Mouse (Mus musculus): Measurements from ENCODE around the gene Foxd1. TPM values are rescaled to one million over a fixed set of nuclear protein-coding genes. Genes with fewer than 3 reads are reported as not detected.

Foxd1 gene
- total and polyA plus RNA-seq, 3 experiments = not detected

GRCm38 (mm10) chr13:98306852-98307475 lies 47.1 kb upstream of the Foxd1 start:
- no peak for DNase-seq (ENCODE audit: extremely low read depth)
- peaks cover 22% of the 10 kb centered on the region for H3K79me2 ChIP-seq (replicated peaks; ENCODE audit: control insufficient read depth, extremely low read depth, insufficient read depth, poor library complexity, severe bottlenecking)
- TF ChIP-seq SIN3A (IDR thresholded peaks at IDR 0.05; ENCODE audit: low read length) = no peak
- TF ChIP-seq ELF1 (IDR thresholded peaks at IDR 0.05; ENCODE audit: low read depth, low read length) = no peak
- TF ChIP-seq HCFC1 (IDR thresholded peaks at IDR 0.05; ENCODE audit: low read depth, low read length) = no peak
- TF ChIP-seq NRF1 (IDR thresholded peaks at IDR 0.05; ENCODE audit: low read depth, low read length) = no peak
- TF ChIP-seq CTCF (conservative IDR thresholded peaks at IDR 0.05 in 1 of 2, IDR thresholded peaks at IDR 0.05 in 1 of 2; ENCODE audit: low read depth in 2 of 2, low read length in 2 of 2) = no peak
- TF ChIP-seq CHD2 (IDR thresholded peaks at IDR 0.05; ENCODE audit: low read length) = no peak
- no peak for TF ChIP-seq IRF4 (IDR thresholded peaks at IDR 0.05; ENCODE audit: low read depth, low read length)
- TF ChIP-seq GABPA (IDR thresholded peaks at IDR 0.05; ENCODE audit: insufficient replicate concordance, low read depth, low read length) = no peak
- TF ChIP-seq ZMIZ1 (IDR thresholded peaks at IDR 0.05; ENCODE audit: low read depth, low read length) = no peak
- TF ChIP-seq CHD1 (IDR thresholded peaks at IDR 0.05; ENCODE audit: low read depth, low read length) = no peak
- no peak for TF ChIP-seq TBP (conservative IDR thresholded peaks at IDR 0.05; ENCODE audit: low read depth, low read length)
- no peak for TF ChIP-seq ZKSCAN1 (IDR thresholded peaks at IDR 0.05; ENCODE audit: borderline replicate concordance, low read depth, low read length)
- TF ChIP-seq BHLHE40 (IDR thresholded peaks at IDR 0.05; ENCODE audit: low read depth, low read length) = no peak
- no peak for TF ChIP-seq EP300 (IDR thresholded peaks at IDR 0.05; ENCODE audit: low read length)
- no peak for TF ChIP-seq MEF2A (IDR thresholded peaks at IDR 0.05; ENCODE audit: borderline replicate concordance, low read depth, low read length)
- TF ChIP-seq USF2 (conservative IDR thresholded peaks at IDR 0.05; ENCODE audit: low read depth, low read length) = no peak
- TF ChIP-seq SMC3 (IDR thresholded peaks at IDR 0.05; ENCODE audit: low read depth, low read length) = no peak
- TF ChIP-seq JUN (IDR thresholded peaks at IDR 0.05; ENCODE audit: insufficient read depth, low read depth, low read length) = no peak
- in situ Hi-C loops (cut with MboI; ENCODE audit: low pct_ligation_motif_present, low pct_unique_long_range_greater_than_20kb, low sequenced_read_pairs) (no loop called here), dilution Hi-C loops (cut with MboI; ENCODE audit: extremely low pct_ligation_motif_present, extremely low pct_unique_long_range_greater_than_20kb, low sequenced_read_pairs) (no loop called here)
- no peak overlapping the region for H3K4me2 ChIP-seq (ENCODE audit: insufficient read depth, low read depth, poor library complexity, severe bottlenecking)
- no peak overlapping the region for H3K9ac ChIP-seq (ENCODE audit: insufficient read depth, low read depth)
- H3K4me1 ChIP-seq (ENCODE audit: control insufficient read depth in 1 of 2, insufficient read depth in 2 of 2) = peaks cover 19 to 46% of the 10 kb centered on the region in 2 experiments
- no peak overlapping the region for H3K4me3 ChIP-seq (replicated peaks in 1 of 3; ENCODE audit: low read depth in 2 of 3, low read length in 2 of 3, poor library complexity in 1 of 3)
- no peaks in the 10 kb centered on the region for H3K27me3 ChIP-seq (replicated peaks)
- H3K36me3 ChIP-seq (replicated peaks in 1 of 2; ENCODE audit: control insufficient read depth in 1 of 2, insufficient read depth in 1 of 2, low read length in 1 of 2) = peaks cover 29 to 48% of the 10 kb centered on the region in 2 experiments
- no peak overlapping the region for H3K27ac ChIP-seq (ENCODE audit: insufficient read depth, low read depth)
- H3K9me3 ChIP-seq (replicated peaks; ENCODE audit: low read length) = no peaks in the 10 kb centered on the region

DNA sequence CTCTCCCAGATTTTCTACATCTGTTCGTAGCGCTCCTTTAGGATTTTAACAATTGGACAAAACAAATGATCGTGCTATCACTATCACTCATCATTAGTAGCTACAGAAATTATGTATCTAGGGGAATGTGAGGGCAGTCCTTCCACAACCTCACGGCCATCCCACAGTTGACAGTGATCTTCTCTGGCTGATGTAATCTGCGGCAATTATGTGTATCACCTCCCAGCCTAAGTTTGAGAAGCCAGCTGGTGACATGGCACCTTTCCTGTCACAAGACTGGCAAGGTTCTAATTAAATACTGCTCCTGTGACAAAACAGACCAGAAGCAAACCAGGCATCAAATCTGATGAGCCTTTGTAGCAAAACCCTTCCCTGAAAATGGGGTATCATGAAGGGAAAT lies 46.0 kb upstream of the Foxd1 start:
- TF ChIP-seq KAT2A (IDR thresholded peaks at IDR 0.05; ENCODE audit: insufficient replicate concordance, low read length) (no peak), TCF12 (IDR thresholded peaks at IDR 0.05; ENCODE audit: low read depth, low read length) (no peak), PAX5 (IDR thresholded peaks at IDR 0.05; ENCODE audit: low read length) (no peak), E2F4 (IDR thresholded peaks at IDR 0.05; ENCODE audit: insufficient replicate concordance, low read depth, low read length) (no peak), TBP (conservative IDR thresholded peaks at IDR 0.05; ENCODE audit: low read depth, low read length) (no peak), SIN3A (IDR thresholded peaks at IDR 0.05; ENCODE audit: low read length) (no peak), ZKSCAN1 (IDR thresholded peaks at IDR 0.05; ENCODE audit: borderline replicate concordance, low read depth, low read length) (no peak), NRF1 (IDR thresholded peaks at IDR 0.05; ENCODE audit: low read depth, low read length) (no peak), USF1 (IDR thresholded peaks at IDR 0.05; ENCODE audit: low read depth, low read length) (no peak), MXI1 (IDR thresholded peaks at IDR 0.05; ENCODE audit: low read depth, low read length) (no peak), MEF2A (IDR thresholded peaks at IDR 0.05; ENCODE audit: borderline replicate concordance, low read depth, low read length) (no peak), JUN (IDR thresholded peaks at IDR 0.05; ENCODE audit: insufficient read depth, low read depth, low read length) (no peak), NELFE (IDR thresholded peaks at IDR 0.05; ENCODE audit: low read depth, low read length) (no peak), MYC (IDR thresholded peaks at IDR 0.05; ENCODE audit: low read depth, low read length) (no peak), MAX (IDR thresholded peaks at IDR 0.05; ENCODE audit: low read length) (no peak), RCOR1 (conservative IDR thresholded peaks at IDR 0.05; ENCODE audit: low read depth, low read length) (no peak), BHLHE40 (IDR thresholded peaks at IDR 0.05; ENCODE audit: low read depth, low read length) (no peak), CTCF (conservative IDR thresholded peaks at IDR 0.05 in 1 of 2, IDR thresholded peaks at IDR 0.05 in 1 of 2; ENCODE audit: low read depth in 2 of 2, low read length in 2 of 2) (no peak), POLR2A (IDR thresholded peaks at IDR 0.05; ENCODE audit: low read depth, low read length) (no peak; the same call in 1 of the 2 replicates), GABPA (IDR thresholded peaks at IDR 0.05; ENCODE audit: insufficient replicate concordance, low read depth, low read length) (no peak)
- Histone ChIP-seq H3K27ac (ENCODE audit: insufficient read depth, low read depth) (peak overlapping the region; percentile 61), H3K9ac (ENCODE audit: insufficient read depth, low read depth) (peak overlapping the region; percentile 23), H3K79me2 (replicated peaks; ENCODE audit: control insufficient read depth, extremely low read depth, insufficient read depth, poor library complexity, severe bottlenecking) (peaks cover 31% of the 10 kb centered on the region), H3K9me3 (replicated peaks; ENCODE audit: low read length) (no peaks in the 10 kb centered on the region), H3K27me3 (replicated peaks) (no peaks in the 10 kb centered on the region), H3K36me3 (replicated peaks in 1 of 2; ENCODE audit: control insufficient read depth in 1 of 2, insufficient read depth in 1 of 2, low read length in 1 of 2) (peaks cover 37 to 59% of the 10 kb centered on the region in 2 experiments), H3K4me2 (ENCODE audit: insufficient read depth, low read depth, poor library complexity, severe bottlenecking) (no peak overlapping the region), H3K4me1 (ENCODE audit: control insufficient read depth in 1 of 2, insufficient read depth in 2 of 2) (peaks cover 20 to 54% of the 10 kb centered on the region in 2 experiments), H3K4me3 (replicated peaks in 1 of 3; ENCODE audit: low read depth in 2 of 3, low read length in 2 of 3, poor library complexity in 1 of 3) (no peak overlapping the region)
- peak; percentile 54 for DNase-seq (ENCODE audit: extremely low read depth)
- in situ Hi-C loops (cut with MboI; ENCODE audit: low pct_ligation_motif_present, low pct_unique_long_range_greater_than_20kb, low sequenced_read_pairs) (no loop called here), dilution Hi-C loops (cut with MboI; ENCODE audit: extremely low pct_ligation_motif_present, extremely low pct_unique_long_range_greater_than_20kb, low sequenced_read_pairs) (no loop called here)
